Mouse (Mus musculus): Measurements from ENCODE around the gene Hap1. TPM values are rescaled to one million over a fixed set of nuclear protein-coding genes. Genes with fewer than 3 reads are reported as not detected.

The Hap1 gene
- total RNA-seq, 2 experiments from 2014 or later = 94.6 to 151 TPM

Other genes starting within 250 kb of the Hap1 start
- not detected for gene Krt13, start 234.6 kb downstream of the Hap1 start, total RNA-seq (2021)
- not detected for gene Krt15, start 220.2 kb downstream of the Hap1 start, total RNA-seq (2021)
- under 1 TPM in 1 of 2 experiments, not detected in 1; 0.63 TPM for gene Krt19, start 207.5 kb downstream of the Hap1 start, total RNA-seq (2021)
- gene Krt9, start 162.9 kb downstream of the Hap1 start, total RNA-seq (2021) = 1 to 10 TPM; 2.6 to 2.7 TPM
- not detected for gene Krt14, start 148.6 kb downstream of the Hap1 start, total RNA-seq (2021)
- not detected for gene Krt16, start 107.2 kb downstream of the Hap1 start, total RNA-seq (2021)
- gene Krt17, start 95.1 kb downstream of the Hap1 start, total RNA-seq (2021) = not detected
- gene Krt42, start 86.3 kb downstream of the Hap1 start, total RNA-seq (2021) = not detected
- gene Eif1, start 36.2 kb downstream of the Hap1 start, total RNA-seq (2021) = 100 to 1,000 TPM; 803 to 821 TPM
- not detected for gene Gast, start 21.7 kb downstream of the Hap1 start, total RNA-seq (2021)
- gene Jup, start 41.6 kb upstream of the Hap1 start, total RNA-seq (2021) = 10 to 100 TPM; 38.1 to 49.8 TPM
- 1 to 10 TPM; 5.7 to 5.8 TPM for gene P3h4, start 58.7 kb upstream of the Hap1 start, total RNA-seq (2021)
- gene Fkbp10, start 59.6 kb upstream of the Hap1 start, total RNA-seq (2021) = 10 to 100 TPM; 10.0 to 12.2 TPM
- gene Nt5c3b, start 85.7 kb upstream of the Hap1 start, total RNA-seq (2021) = 10 to 100 TPM; 62.9 to 63.1 TPM
- 1 to 10 TPM; 1.4 to 2.2 TPM for gene Klhl10, start 85.8 kb upstream of the Hap1 start, total RNA-seq (2021)
- gene Klhl11, start 116.6 kb upstream of the Hap1 start, total RNA-seq (2021) = 10 to 100 TPM; 81.8 to 82.1 TPM
- gene Acly, start 171.9 kb upstream of the Hap1 start, total RNA-seq (2021) = 100 to 1,000 TPM; 116 to 121 TPM
- under 1 TPM; 0.40 to 0.51 TPM for gene Ttc25, start 189.5 kb upstream of the Hap1 start, total RNA-seq (2021)
- 100 to 1,000 TPM; 158 to 245 TPM for gene Cnp, start 218.8 kb upstream of the Hap1 start, total RNA-seq (2021)